Mouse (Mus musculus): ENCODE data around the gene Armh1. TPM values are rescaled to one million over a fixed set of nuclear protein-coding genes. Genes with fewer than 3 reads are reported as not detected.
"Not testable (repeated sequence)": the region's sequence is repeated elsewhere in the genome, so short reads cannot be mapped to it uniquely, and the experiment has no call there.

The Armh1 gene
- polyA plus RNA-seq, 1 experiment: 0.25 TPM

GRCm38 (mm10) chr4:117267831-117268437, 16.0 kb upstream of the Armh1 start:
- TF ChIP-seq POLR2A (IDR thresholded peaks at IDR 0.05; ENCODE audit: low read depth, low read length) (no peak), CTCF (conservative IDR thresholded peaks at IDR 0.05; ENCODE audit: insufficient read depth, insufficient read length, low read depth, low read length) (no peak)
- Histone ChIP-seq H3K27me3 (replicated peaks; ENCODE audit: control insufficient read depth, insufficient read depth, low read length) (no peaks in the 10 kb centered on the region), H3K36me3 (ENCODE audit: control insufficient read depth, insufficient read depth, low read length) (no peaks in the 10 kb centered on the region), H3K4me3 (ENCODE audit: insufficient read depth, low read depth, low read length) (no peak overlapping the region), H3K4me1 (ENCODE audit: control insufficient read depth, insufficient read depth, low read length) (no peaks in the 10 kb centered on the region), H3K27ac (ENCODE audit: insufficient read depth, low read depth, low read length) (no peak overlapping the region)
- 91% methylated on average over 25 of the region's 25 CpGs for WGBS
- no peak for DNase-seq

- Histone ChIP-seq H3K4me1 (ENCODE audit: control insufficient read depth, insufficient read depth, low read length) (peaks cover 6% of the 10 kb centered on the region), H3K36me3 (ENCODE audit: control insufficient read depth, insufficient read depth, low read length) (no peaks in the 10 kb centered on the region), H3K27me3 (replicated peaks; ENCODE audit: control insufficient read depth, insufficient read depth, low read length) (no peaks in the 10 kb centered on the region), H3K27ac (ENCODE audit: insufficient read depth, low read depth, low read length) (no peak overlapping the region), H3K4me3 (ENCODE audit: insufficient read depth, low read depth, low read length) (no peak overlapping the region)
- WGBS: 14% methylated on average over 2 of the region's 2 CpGs
- peak; percentile 81 for DNase-seq
- TF ChIP-seq POLR2A (IDR thresholded peaks at IDR 0.05; ENCODE audit: low read depth, low read length): no peak
- TF ChIP-seq CTCF (conservative IDR thresholded peaks at IDR 0.05; ENCODE audit: insufficient read depth, insufficient read length, low read depth, low read length): peak; percentile 95
Measured at GRCm38 (mm10) chr4:117267284-117267683, 15.4 kb upstream of the Armh1 start.

- 57% methylated on average over 8 of the region's 8 CpGs for WGBS
- Histone ChIP-seq H3K27me3 (replicated peaks; ENCODE audit: control insufficient read depth, insufficient read depth, low read length) (no peaks in the 10 kb centered on the region), H3K27ac (ENCODE audit: insufficient read depth, low read depth, low read length) (no peak overlapping the region), H3K36me3 (ENCODE audit: control insufficient read depth, insufficient read depth, low read length) (no peaks in the 10 kb centered on the region), H3K4me3 (ENCODE audit: insufficient read depth, low read depth, low read length) (no peak overlapping the region), H3K4me1 (ENCODE audit: control insufficient read depth, insufficient read depth, low read length) (peaks cover 6% of the 10 kb centered on the region)
- DNase-seq: no peak
- no peak for TF ChIP-seq POLR2A (IDR thresholded peaks at IDR 0.05; ENCODE audit: low read depth, low read length)
- TF ChIP-seq CTCF (conservative IDR thresholded peaks at IDR 0.05; ENCODE audit: insufficient read depth, insufficient read length, low read depth, low read length): no peak
Measured at GRCm38 (mm10) chr4:117262987-117263386, 11.1 kb upstream of the Armh1 start.

GRCm38 (mm10) chr4:117262101-117262913, 10.4 kb upstream of the Armh1 start:
- Histone ChIP-seq H3K27me3 (replicated peaks; ENCODE audit: control insufficient read depth, insufficient read depth, low read length) (no peaks in the 10 kb centered on the region), H3K4me1 (ENCODE audit: control insufficient read depth, insufficient read depth, low read length) (peaks cover 6% of the 10 kb centered on the region), H3K4me3 (ENCODE audit: insufficient read depth, low read depth, low read length) (no peak overlapping the region), H3K27ac (ENCODE audit: insufficient read depth, low read depth, low read length) (no peak overlapping the region), H3K36me3 (ENCODE audit: control insufficient read depth, insufficient read depth, low read length) (no peaks in the 10 kb centered on the region)
- WGBS: 30% methylated on average over 13 of the region's 13 CpGs
- no peak for TF ChIP-seq POLR2A (IDR thresholded peaks at IDR 0.05; ENCODE audit: low read depth, low read length)
- no peak for TF ChIP-seq CTCF (conservative IDR thresholded peaks at IDR 0.05; ENCODE audit: insufficient read depth, insufficient read length, low read depth, low read length)
- DNase-seq: no peak

GRCm38 (mm10) chr4:117261222-117261621, 9.3 kb upstream of the Armh1 start:
- Histone ChIP-seq H3K27me3 (replicated peaks; ENCODE audit: control insufficient read depth, insufficient read depth, low read length) (no peaks in the 10 kb centered on the region), H3K27ac (ENCODE audit: insufficient read depth, low read depth, low read length) (no peak overlapping the region), H3K4me3 (ENCODE audit: insufficient read depth, low read depth, low read length) (no peak overlapping the region), H3K36me3 (ENCODE audit: control insufficient read depth, insufficient read depth, low read length) (no peaks in the 10 kb centered on the region), H3K4me1 (ENCODE audit: control insufficient read depth, insufficient read depth, low read length) (peaks cover 6% of the 10 kb centered on the region)
- no peak for DNase-seq
- TF ChIP-seq CTCF (conservative IDR thresholded peaks at IDR 0.05; ENCODE audit: insufficient read depth, insufficient read length, low read depth, low read length) (no peak), POLR2A (IDR thresholded peaks at IDR 0.05; ENCODE audit: low read depth, low read length) (no peak)
- WGBS: 80% methylated on average over 2 of the region's 2 CpGs

- H3K36me3 ChIP-seq (ENCODE audit: control insufficient read depth, insufficient read depth, low read length); DNase-seq; H3K4me1 ChIP-seq (ENCODE audit: control insufficient read depth, insufficient read depth, low read length); H3K27me3 ChIP-seq (replicated peaks; ENCODE audit: control insufficient read depth, insufficient read depth, low read length); H3K27ac ChIP-seq (ENCODE audit: insufficient read depth, low read depth, low read length); H3K4me3 ChIP-seq (ENCODE audit: insufficient read depth, low read depth, low read length): not testable (repeated sequence)
- peak; percentile 26; the same call in 1 of the 2 replicates for TF ChIP-seq CTCF (conservative IDR thresholded peaks at IDR 0.05; ENCODE audit: insufficient read depth, insufficient read length, low read depth, low read length)
- 85% methylated on average over 6 of the region's 6 CpGs for WGBS
Measured at GRCm38 (mm10) chr4:117259909-117260308, 8.0 kb upstream of the Armh1 start.

GRCm38 (mm10) chr4:117254672-117255071, 2.7 kb upstream of the Armh1 start:
- DNase-seq: peak; percentile 72
- Histone ChIP-seq H3K27ac (ENCODE audit: insufficient read depth, low read depth, low read length) (no peak overlapping the region), H3K4me1 (ENCODE audit: control insufficient read depth, insufficient read depth, low read length) (peaks cover 25% of the 10 kb centered on the region; the same call in 1 of the 2 replicates), H3K36me3 (ENCODE audit: control insufficient read depth, insufficient read depth, low read length) (no peaks in the 10 kb centered on the region), H3K27me3 (replicated peaks; ENCODE audit: control insufficient read depth, insufficient read depth, low read length) (no peaks in the 10 kb centered on the region), H3K4me3 (ENCODE audit: insufficient read depth, low read depth, low read length) (no peak overlapping the region)
- TF ChIP-seq CTCF (conservative IDR thresholded peaks at IDR 0.05; ENCODE audit: insufficient read depth, insufficient read length, low read depth, low read length) (no peak), POLR2A (IDR thresholded peaks at IDR 0.05; ENCODE audit: low read depth, low read length) (no peak)
- WGBS: 57% methylated on average over 6 of the region's 6 CpGs

Data from kidney, adult 2 months (tissue).